Mouse (Mus musculus) thymus, adult 2 months (tissue): ENCODE measurements around the gene Serpine3.
"Not testable (repeated sequence)": the region's sequence is repeated elsewhere in the genome, so short reads cannot be mapped to it uniquely, and the experiment has no call there.

Source experiments
- CTCF ChIP-seq: fragments of 200-500 bp; IDR thresholded peaks from 2 replicates; pipeline ENCODE4 v1.5.1; 2012; ENCODE audit warnings: mild to moderate bottlenecking, control low read depth, low read length, moderate library complexity, borderline replicate concordance; ENCODE audit not compliant: control insufficient read depth, poor library complexity, insufficient read depth; ENCODE audit errors: extremely low read depth
- POLR2A ChIP-seq: fragments of 200-500 bp; IDR thresholded peaks from 2 replicates; pipeline ENCODE4 v1.6.1; 2012; ENCODE audit warnings: mild to moderate bottlenecking, low read length, control low read depth, moderate library complexity; ENCODE audit not compliant: control insufficient read depth, poor library complexity, insufficient read depth; ENCODE audit errors: extremely low read depth

GRCm38 (mm10) chr14:62642368-62642767 lies 21.1 kb upstream of the Serpine3 start:
- TF ChIP-seq POLR2A, CTCF: not testable (repeated sequence)
